Mouse (Mus musculus): ENCODE measurements around the gene Syngr2.

- no peak for TF ChIP-seq CTCF (IDR thresholded peaks at IDR 0.05; ENCODE audit: borderline replicate concordance, extremely low read depth, insufficient read depth, insufficient read length)
- TF ChIP-seq POLR2A (IDR thresholded peaks at IDR 0.05; ENCODE audit: borderline replicate concordance, extremely low read depth, insufficient read depth, insufficient read length, poor library complexity, severe bottlenecking) = no peak
Observed at GRCm38 (mm10) chr11:117796954-117797353, 12.5 kb upstream of the Syngr2 start.

Data from brain, embryonic 14.5 days (tissue).